Mouse (Mus musculus) lung, postnatal 14 days (tissue): ENCODE results near the gene Rnf217.

Experiments
- DNase-seq: peaks from one replicate; pipeline ENCODE4 v3.0.0; 2021

Rnf217 gene

DNA sequence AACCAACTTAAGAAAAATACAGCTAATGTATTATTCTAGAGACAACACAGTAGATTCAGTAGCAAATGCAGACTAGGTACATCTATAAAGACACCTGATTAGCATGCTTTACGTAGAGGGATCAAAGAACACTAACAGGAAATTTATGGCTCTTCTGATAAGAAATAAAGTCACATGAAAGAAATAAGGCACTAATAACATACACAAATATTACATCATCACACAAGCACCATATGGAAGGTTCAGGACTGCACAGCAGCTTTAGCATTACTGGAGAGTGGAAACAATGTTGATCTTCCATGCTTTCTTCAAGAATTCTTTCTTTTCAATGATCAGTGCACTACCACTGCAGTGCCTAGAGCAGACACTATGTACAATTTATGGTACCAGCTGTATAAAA lies 114.7 kb downstream of the Rnf217 start:
- no peak for DNase-seq

DNA sequence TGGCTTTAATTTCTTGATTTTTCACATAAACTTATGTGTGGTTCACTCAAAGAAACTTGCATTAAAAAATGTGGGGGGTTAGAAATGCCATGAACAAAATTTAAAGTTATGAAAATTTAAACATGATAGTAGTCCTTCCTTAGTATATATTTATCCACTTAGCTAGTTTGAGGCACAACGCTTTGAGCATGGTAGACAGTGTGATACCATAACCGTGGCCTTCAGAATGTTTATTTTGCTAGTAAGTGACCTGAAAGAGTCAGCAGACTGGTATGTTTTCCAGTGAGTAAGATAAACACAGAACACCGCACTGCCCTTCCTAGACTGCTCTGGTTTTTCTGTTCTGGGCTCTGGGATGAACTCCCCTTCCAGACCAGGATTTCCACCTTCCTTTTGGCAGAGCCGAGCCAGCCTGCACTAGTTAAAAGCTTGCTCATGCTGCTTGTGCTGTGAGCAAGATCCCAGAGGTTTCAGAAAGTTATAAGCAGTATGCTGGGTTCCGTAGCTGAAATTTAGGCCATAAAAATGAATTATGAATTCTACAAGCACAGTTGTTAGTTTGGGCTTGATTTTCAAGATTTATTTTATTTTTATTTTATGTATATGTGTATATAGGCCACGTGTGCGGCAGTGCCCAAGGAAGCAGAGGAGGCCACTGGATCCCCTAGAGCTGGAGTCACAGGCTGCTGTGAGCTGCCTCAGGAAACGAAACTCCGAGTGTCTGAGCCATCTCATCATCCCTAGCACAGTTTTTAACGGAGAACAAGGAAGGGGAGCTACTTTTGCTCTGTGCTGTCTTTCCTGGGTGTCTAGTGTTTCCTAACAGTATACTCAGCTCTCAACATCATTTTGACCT lies 141.7 kb downstream of the Rnf217 start:
- no peak for DNase-seq

DNA sequence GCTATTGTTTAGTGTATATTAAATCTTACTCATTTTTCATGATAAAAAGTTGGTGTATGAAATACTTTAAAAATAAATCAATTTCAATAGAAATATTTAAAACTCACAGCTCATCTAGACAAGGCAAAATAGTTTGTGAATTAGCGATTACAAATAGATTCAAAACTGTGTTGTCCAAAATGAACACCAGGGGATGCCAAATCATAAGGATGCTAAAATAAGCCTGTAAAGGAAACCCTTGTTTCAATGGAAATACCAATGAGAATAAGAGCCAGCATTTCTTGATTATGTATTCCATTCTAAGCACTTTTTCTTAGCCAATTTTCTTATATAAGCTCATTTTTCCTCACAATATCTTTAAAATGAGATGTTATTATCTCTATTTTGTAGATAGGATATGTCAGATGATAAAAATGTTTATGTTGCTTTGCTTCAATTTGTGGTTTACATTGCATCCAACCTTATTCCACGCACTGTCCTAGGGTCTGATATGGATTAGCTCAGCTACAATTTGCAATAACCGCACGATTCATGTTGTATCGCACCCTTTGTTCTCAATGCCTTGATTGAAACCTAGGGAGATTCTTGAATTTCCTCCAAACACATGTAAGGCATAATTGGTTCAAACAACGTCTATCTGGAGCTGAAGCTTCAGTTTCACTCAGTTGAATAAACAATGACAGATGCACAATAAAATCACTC lies 143.0 kb downstream of the Rnf217 start:
- DNase-seq, result peak; percentile 32

DNA sequence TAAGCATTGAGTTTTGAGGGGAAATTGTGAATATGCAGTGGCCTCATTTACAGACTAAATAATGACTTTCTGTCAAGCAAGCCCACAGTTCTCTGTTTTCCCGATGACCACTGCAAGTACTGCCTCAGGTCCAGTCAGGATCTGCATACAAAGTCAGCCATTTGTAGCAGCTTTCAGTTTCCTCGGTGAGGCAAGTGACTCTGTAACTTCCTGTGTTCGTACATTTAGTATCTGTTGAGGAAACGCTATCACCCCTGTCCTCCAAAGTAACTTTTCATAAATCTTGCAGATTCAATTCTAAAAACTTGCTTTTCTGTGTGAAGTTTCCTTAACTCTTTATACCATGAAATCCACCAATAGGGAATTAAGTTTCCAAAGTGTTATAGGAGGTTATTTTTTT lies 143.6 kb downstream of the Rnf217 start:
- DNase-seq, result no peak

DNA sequence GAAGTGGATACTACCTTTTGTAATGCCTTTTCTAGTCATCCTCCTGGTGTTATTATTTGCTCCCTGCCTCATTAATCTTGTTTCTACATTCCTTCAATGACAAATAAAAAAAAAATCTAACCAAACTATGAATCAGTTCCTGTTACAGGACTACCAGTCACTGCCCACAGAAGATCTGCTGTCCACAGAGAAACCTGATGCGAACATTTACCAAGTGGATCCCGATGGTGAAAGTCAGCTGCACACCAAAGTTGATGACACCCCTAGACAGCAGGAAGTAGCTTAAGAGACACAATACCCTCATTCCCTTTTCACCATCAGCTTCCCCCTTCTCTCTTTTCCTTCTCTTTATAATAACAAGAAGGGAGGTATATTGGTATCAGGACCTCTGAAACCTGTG lies 145.9 kb downstream of the Rnf217 start:
- DNase-seq, result no peak

DNA sequence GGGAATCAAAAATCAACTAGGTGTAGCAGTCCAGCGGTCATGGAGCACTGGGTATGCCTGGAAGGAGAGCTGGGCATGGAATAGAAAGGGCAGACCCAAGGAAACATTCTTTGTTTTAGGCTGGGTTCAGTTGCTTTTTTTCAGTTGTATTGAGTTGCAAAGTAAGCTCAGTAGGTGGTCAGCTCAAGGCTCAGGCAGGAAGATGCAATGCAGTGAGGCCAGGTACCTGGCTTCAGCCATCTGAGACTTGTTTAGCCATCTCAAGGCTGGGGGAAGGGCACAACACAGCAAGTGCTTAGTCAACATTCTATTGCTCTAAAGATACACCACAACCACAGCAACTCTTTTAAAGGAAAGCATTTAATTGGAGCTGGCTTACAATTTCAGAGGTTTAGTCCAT lies 152.2 kb downstream of the Rnf217 start:
- DNase-seq, result no peak

DNA sequence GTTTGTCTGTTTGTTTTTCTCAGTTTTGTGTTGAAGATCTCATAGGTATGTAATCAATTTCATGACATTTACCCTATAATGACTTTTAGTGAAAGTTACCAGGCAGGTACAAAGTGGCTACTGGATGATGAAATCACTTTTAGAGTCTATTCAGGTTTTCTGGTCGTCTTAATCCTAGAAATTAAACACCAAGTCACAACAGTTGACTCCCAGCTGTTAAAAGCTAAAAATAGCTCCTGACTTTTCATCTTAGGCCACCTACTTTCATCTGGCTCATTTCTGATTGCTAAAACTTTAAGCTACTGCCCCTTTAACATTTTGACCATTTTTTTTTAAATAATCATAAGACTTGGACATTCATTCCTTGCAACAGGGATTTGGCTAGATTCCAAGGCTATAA lies 161.9 kb downstream of the Rnf217 start:
- no peak for DNase-seq

DNA sequence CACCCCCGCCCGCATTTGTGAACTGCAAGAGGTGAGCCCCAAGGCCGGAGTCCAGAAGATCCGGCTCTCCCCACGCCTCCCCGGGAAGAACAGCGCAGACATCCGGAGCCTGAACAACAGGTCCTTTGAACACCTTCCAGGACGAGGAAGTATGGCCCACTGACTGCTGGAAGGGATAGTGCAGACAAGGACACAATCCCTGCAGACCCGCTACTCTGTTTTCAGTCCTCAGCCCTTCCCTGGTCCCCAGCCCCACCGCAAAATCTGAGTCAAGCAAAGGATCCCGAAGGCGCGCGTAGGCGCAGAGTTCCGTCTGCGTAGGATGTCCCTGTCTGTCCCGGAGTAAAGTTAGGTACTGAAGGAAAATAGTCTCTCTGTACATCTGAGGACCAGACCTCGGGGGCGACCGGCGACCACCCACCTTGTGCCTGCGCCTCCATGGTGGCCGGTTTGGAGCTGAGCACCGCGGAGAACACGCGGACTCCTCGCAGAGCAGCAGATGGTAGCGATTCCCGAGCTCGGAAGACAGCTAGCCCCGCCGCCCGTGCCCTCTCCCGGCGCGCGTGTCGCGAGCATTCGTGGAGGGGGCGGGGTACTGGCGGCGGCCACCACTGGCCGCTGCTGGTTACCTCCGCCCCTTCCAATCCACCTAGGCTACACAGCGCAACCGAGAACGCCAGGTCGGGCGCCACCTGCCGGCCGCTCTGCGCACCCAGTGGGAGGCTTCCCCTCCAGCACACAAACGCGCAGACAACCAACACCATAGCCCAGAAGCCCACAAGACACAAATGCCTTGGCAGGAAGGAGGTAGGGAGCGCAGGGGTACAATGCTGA lies 163.5 kb downstream of the Rnf217 start, which contains the start of gene Tpd52l1:
Gene Tpd52l1 (minus strand): TSS at position 668 of the 834 bp plus-strand sequence.
- DNase-seq, result peak; percentile 84

DNA sequence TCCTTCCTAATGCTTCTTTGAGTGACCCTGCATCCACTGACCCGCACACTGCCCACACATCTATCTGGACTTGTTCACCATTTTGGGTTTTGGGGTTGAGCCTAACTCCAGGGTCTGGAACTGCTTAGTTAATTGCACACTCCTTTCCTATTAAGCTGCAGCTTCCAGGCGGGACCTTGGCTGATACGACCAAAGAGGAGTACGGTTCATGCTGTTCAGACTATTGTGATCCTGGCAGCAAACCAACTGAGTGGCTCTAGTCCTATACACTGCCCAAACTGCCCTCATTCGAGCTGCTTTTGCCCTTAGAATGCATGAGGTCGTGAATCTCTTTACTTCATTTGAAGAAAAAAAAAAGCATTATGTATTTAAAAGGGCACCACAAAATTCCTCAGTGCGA lies 164.8 kb downstream of the Rnf217 start:
- no peak for DNase-seq
